Mouse (Mus musculus): ENCODE measurements around the gene Spred2.

- no peak for TF ChIP-seq CTCF (IDR thresholded peaks at IDR 0.05; ENCODE audit: low read depth)
- no peak for TF ChIP-seq EP300 (optimal IDR thresholded peaks at IDR 0.05)
These were observed 98.8 kb downstream of the Spred2 start for GRCm38 (mm10) chr11:20022911-20023482.

Data from stomach, postnatal 0 days (tissue).